Mouse (Mus musculus) forebrain, embryonic 12.5 days (tissue): ENCODE data around the gene Cd68. TPM values are rescaled to one million over a fixed set of nuclear protein-coding genes. Genes with fewer than 3 reads are reported as not detected.

Source experiments
- ATAC-seq: fragments of 200-750 bp; cut with Nextera tagmentation; 2 replicates; pipeline ENCODE4 v1.8.0; 2017; ENCODE audit warnings: moderate TSS enrichment; ENCODE audit not compliant: low FRiP score
- H3K27ac ChIP-seq: fragments of 300-500 bp; sonication (generic); 2 replicates; pipeline ENCODE4 v1.5.1; 2016; ENCODE audit warnings: mild to moderate bottlenecking
- H3K27me3 ChIP-seq: fragments of 300-500 bp; sonication (generic); 2 replicates; pipeline ENCODE4 v1.6.1; 2016; ENCODE audit warnings: mild to moderate bottlenecking
- H3K36me3 ChIP-seq: fragments of 300-500 bp; sonication (generic); replicated peaks from 2 replicates; pipeline ENCODE4 v1.6.1; 2016; ENCODE audit warnings: mild to moderate bottlenecking
- H3K4me1 ChIP-seq: fragments of 300-500 bp; sonication (generic); 2 replicates; pipeline ENCODE4 v1.6.1; 2016
- H3K4me2 ChIP-seq: fragments of 300-500 bp; sonication (generic); 2 replicates; pipeline ENCODE4 v1.6.1; 2016; ENCODE audit warnings: mild to moderate bottlenecking, moderate library complexity
- H3K4me3 ChIP-seq: fragments of 300-500 bp; sonication (generic); replicated peaks from 2 replicates; pipeline ENCODE4 v1.5.1; 2016; ENCODE audit warnings: mild to moderate bottlenecking
- H3K9ac ChIP-seq: fragments of 300-500 bp; sonication (generic); 2 replicates; pipeline ENCODE4 v1.6.1; 2016; ENCODE audit warnings: mild to moderate bottlenecking
- H3K9me3 ChIP-seq: fragments of 300-500 bp; sonication (generic); 2 replicates; pipeline ENCODE4 v1.6.1; 2016
- whole genome bisulfite sequencing: fragments of 180-500 bp; shearing (Covaris S2); methylation state at CpG from one replicate; pipeline ENCODE4 v1.1.7; 2016; 5-methylcytosine and 5-hydroxymethylcytosine counted together
- polyA plus RNA-seq: library from polyadenylated mRNA; unstranded; fragments of >200 nt; fragmentation: Nextera tagmentation; extraction: Ambion mirVana; gene quantifications from 2 replicates; pipeline ENCODE4 v1.2.1, GENCODE M21; 2016

Gene Cd68
- polyA plus RNA-seq, 1 experiment from 2014 or later: 5.5 TPM

DNA sequence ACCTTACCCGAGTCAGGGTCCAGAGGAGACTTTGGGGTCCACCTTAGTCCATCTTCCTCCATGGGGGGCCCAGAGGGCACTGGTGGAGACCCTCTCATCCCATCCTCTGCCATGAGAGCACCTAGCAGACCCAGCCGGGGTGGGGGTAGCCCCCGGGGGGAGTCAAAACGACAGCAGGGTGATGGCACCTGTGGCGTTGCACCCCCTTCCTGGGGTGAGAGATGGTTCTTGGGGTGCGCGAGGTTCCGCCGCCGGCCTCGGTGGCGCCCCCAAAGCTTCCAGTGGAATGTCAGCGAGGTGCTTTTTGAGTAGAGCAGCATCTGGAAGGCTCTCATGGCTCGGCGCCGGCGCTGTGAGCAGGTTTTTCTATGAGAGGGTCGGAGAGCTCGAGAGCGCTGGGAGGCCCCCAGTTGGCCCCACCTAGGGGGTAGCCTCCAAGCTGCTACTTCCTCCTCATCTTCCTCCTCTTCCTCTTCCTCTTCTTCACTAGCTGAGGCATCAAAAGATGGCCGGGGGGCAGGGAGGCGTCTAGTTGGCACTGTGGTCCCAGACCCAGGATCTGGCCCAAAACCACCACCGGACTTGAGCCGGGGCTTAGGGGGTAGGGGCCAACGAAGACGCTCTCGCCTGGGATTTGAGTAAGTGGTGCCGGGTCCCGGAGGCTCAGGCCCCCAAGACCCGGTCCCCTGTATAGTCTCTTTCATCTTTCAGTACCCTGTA, 14.3 kb upstream of the Cd68 start:
- Histone ChIP-seq H3K4me2 (peak overlapping the region; percentile 88), H3K9ac (peak overlapping the region; percentile 75; the same call in 1 of the 2 replicates), H3K27me3 (peaks cover 11% of the 10 kb centered on the region; the same call in 1 of the 2 replicates), H3K4me1 (peaks cover 33% of the 10 kb centered on the region), H3K4me3 (peak overlapping the region; percentile 83), H3K9me3 (no peaks in the 10 kb centered on the region), H3K36me3 (peaks cover 50% of the 10 kb centered on the region), H3K27ac (no peak overlapping the region)
- ATAC-seq: no peak
- 93% methylated on average over 30 of the region's 30 CpGs for whole genome bisulfite sequencing

DNA sequence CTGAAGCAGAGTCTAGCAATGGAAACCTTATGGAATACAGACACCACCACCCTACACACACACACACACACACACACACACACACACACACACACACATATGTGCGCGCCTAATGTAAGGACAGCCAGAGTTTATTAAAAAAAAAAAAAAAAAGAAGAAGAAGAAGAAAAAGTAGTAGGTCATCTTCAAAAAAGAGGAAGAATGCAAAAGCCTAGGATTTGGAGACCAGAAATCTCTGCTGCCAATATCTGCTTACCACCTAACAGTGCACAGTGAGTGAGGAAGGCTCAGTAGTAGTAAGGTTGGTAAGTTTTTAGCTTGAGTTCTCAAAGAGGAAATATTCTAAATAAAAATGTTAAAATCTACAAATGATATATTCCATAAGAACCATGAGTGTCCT, 13.2 kb upstream of the Cd68 start:
- H3K36me3 ChIP-seq: peaks cover 61% of the 10 kb centered on the region

DNA sequence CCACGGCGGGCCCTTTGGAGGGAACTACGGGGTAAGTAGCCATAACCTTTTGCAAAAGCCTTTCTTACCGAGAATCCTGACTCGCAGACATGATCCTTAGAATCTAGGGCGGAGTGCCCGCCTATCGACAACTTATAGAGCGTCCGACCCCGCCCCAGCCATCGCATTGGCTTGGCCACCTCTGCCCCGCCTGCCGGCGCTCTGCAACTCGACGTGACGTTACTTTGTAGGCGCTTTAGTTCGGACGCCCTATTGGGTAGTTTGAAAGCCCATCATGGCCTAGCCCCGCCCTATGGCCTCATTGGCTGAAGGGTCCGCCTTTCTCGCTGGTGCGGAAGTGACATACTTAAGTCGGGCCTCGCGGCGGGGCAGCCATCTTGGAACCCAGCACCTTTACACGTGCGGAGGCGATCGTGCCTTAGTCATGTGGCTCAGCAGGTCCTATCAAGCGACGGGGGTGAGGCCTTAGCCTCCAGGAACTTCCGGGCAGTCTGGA, 6.3 kb upstream of the Cd68 start, which contains the start of gene Eif4a1:
Gene Eif4a1 (minus strand): TSS at position 213 of the 496 bp plus-strand sequence.
- Histone ChIP-seq H3K4me1 (peaks cover 30% of the 10 kb centered on the region), H3K4me2 (peak within 1 kb of the TSS; percentile 95), H3K9ac (peak within 1 kb of the TSS; percentile 99), H3K36me3 (peaks cover 77% of the 10 kb centered on the region), H3K27me3 (no peaks in the 10 kb centered on the region), H3K27ac (peak within 1 kb of the TSS; percentile 98), H3K9me3 (no peaks in the 10 kb centered on the region), H3K4me3 (peak within 1 kb of the TSS; percentile 99)
- WGBS: 0% methylated on average over 36 of the region's 36 CpGs
- ATAC-seq: peak; percentile 97

More for the DNA sequence above, 13.2 kb upstream of the Cd68 start:
- Histone ChIP-seq H3K9ac (no peak overlapping the region), H3K4me3 (no peak overlapping the region), H3K4me2 (no peak overlapping the region), H3K4me1 (peaks cover 33% of the 10 kb centered on the region), H3K27ac (no peak overlapping the region), H3K9me3 (no peaks in the 10 kb centered on the region), H3K27me3 (0 out of 2 replicates have a peak, but pooled peaks cover 2% of the 10 kb centered on the region)
- no peak for ATAC-seq
- WGBS: no CpG with 5 or more reads among the region's 2 CpGs

DNA sequence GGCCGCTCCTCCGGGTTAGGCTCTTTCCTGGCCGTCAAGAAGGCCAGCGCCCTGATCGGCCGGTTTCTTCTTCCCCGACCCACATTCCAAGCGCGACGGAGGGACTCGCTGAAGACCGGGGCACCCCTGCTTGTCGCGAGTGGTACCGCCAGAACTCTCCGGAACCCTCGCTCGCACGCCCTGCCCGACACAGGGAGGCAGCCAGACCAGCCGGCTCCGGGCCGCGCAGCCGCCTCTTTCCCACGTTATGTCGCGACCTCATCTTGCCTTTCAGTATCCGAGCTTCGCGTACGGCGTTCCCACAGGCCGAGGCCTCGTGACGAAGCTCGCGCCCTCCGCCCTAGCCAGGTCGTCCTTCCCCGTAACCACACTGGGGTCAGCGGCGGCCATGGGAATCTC, 5.8 kb upstream of the Cd68 start:
- Histone ChIP-seq H3K9me3 (no peaks in the 10 kb centered on the region), H3K36me3 (peaks cover 76% of the 10 kb centered on the region), H3K27me3 (no peaks in the 10 kb centered on the region), H3K4me3 (peak overlapping the region; percentile 99), H3K9ac (peak overlapping the region; percentile 99), H3K4me2 (peak overlapping the region; percentile 95), H3K4me1 (peaks cover 30% of the 10 kb centered on the region), H3K27ac (peak overlapping the region; percentile 98)
- peak; percentile 15 for ATAC-seq
- 0% methylated on average over 43 of the region's 43 CpGs for WGBS

DNA sequence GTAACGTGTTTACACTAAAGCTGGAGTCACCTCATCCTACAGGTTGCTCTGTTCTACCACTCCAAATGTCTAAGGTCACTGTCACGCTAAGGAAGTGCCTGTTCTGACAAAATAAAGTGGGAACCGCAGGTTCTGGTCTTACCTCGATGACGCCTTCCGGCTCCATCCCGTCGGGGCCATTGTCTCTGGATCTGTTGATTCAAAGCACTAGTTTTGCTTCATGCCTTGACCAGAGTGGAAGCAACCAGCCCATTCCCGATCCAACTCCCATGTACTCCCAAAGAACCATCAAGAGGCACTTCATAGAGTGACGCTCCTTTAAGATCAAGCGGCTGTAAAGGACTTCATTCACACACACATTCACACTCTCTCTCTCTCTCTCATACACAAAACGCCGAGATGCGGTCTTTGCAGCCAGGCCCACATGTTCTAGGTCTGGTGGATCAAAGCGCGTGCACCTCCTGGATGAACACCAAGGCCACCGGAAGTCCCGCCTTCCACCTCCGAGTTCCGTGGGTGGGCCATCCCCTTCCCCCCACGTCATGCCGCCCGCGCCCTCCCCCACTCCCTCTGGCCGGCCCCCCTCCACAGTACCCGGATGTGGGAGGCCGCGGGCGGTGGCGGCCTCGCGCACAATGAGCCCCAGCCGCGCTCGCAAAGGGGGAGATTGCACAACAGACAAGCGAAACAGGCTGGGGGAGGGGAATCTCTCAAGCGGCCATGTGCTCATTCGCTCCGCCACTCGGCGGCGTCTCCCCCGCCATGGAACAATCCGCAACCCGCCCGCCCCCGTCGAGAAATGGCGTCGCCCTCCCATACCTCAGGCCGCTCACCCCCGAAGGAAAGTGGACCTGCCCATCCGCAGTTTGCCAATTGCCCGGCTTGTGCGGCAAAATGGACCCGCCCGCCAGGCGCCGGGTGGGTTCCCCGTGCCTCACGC, 5.1 kb upstream of the Cd68 start:
- peak overlapping the region; percentile 99 for H3K9ac ChIP-seq
- under 1% methylated on average over 55 of the region's 61 CpGs for WGBS
- H3K27ac ChIP-seq: peak overlapping the region; percentile 98
- H3K27me3 ChIP-seq: no peaks in the 10 kb centered on the region
- peaks cover 30% of the 10 kb centered on the region for H3K4me1 ChIP-seq
- peak overlapping the region; percentile 99 for H3K4me3 ChIP-seq
- no peaks in the 10 kb centered on the region for H3K9me3 ChIP-seq
- H3K36me3 ChIP-seq: peaks cover 76% of the 10 kb centered on the region
- H3K4me2 ChIP-seq: peak overlapping the region; percentile 95
- peak; percentile 73 for ATAC-seq

DNA sequence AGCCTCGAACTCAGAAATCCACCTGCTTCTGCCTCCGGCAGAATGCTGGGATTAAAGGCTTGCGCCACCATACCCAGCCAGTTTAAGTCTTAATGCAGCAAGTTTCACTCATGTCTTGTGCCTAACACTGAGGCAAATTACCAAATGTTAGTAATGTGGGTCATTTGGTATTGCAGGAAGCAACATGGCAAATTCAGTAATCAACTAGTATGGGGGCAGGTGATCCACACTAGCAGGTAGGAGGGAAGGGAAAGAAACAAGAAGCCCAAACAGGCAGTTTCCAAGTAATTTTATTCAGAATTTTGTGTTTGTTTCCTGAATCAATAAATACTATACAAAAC, 682 bp upstream of the Cd68 start:
- Histone ChIP-seq H3K4me1 (peaks cover 27% of the 10 kb centered on the region), H3K9ac (no peak overlapping the region), H3K4me2 (no peak overlapping the region), H3K27me3 (no peaks in the 10 kb centered on the region), H3K27ac (no peak overlapping the region), H3K4me3 (no peak overlapping the region), H3K9me3 (no peaks in the 10 kb centered on the region), H3K36me3 (peaks cover 68% of the 10 kb centered on the region)
- 82% methylated on average over 3 of the region's 3 CpGs for WGBS
- no peak for ATAC-seq

DNA sequence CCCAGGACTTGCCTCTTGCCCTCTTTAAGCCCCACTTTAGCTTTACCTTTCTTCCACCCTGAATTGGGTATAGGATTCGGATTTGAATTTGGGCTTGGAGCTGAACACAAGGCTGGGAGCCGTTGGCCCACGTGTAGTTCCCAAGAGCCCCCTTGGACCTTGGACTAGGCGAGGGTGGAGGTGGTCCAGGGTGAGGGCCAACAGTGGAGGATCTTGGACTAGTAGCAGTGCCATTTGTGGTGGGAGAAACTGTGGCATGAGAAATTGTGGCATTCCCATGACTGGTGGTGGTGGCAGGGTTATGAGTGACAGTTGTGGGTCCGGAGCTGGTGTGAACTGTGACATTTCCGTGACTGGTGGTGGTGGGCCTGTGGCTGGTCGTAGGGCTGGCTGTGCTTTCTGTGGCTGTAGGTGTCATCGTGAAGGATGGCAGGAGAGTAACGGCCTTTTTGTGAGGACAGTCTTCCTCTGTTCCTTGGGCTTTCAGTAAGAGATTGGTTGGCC, 444 bp downstream of the Cd68 start:
- WGBS: 82% methylated on average over 9 of the region's 9 CpGs
- Histone ChIP-seq H3K4me1 (peaks cover 33% of the 10 kb centered on the region), H3K27me3 (no peaks in the 10 kb centered on the region), H3K36me3 (peaks cover 64% of the 10 kb centered on the region), H3K4me3 (no peak overlapping the region), H3K4me2 (no peak overlapping the region), H3K9me3 (no peaks in the 10 kb centered on the region), H3K9ac (no peak overlapping the region), H3K27ac (no peak overlapping the region)
- no peak for ATAC-seq

DNA sequence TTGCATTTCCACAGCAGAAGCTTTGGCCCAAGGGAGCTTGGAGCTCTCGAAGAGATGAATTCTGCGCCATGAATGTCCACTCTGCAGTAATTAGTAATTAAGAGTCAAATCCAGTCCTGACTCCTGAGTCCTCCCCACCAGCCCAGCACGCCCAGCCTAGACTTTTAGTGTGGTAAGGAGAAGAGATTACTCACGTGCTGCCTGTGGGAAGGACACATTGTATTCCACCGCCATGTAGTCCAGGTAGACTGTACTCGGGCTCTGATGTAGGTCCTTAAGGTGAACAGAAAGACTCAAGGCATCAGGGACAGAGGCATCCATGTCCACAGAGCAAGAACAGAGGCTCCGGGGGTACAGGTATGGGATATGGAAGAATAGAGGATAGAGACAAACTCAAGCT, 1.1 kb downstream of the Cd68 start:
- Histone ChIP-seq H3K4me3 (no peak overlapping the region), H3K4me2 (no peak overlapping the region), H3K36me3 (peaks cover 58% of the 10 kb centered on the region), H3K9me3 (no peaks in the 10 kb centered on the region), H3K9ac (no peak overlapping the region), H3K27me3 (no peaks in the 10 kb centered on the region), H3K4me1 (peaks cover 26% of the 10 kb centered on the region), H3K27ac (no peak overlapping the region)
- 94% methylated on average over 7 of the region's 7 CpGs for WGBS
- ATAC-seq: no peak

DNA sequence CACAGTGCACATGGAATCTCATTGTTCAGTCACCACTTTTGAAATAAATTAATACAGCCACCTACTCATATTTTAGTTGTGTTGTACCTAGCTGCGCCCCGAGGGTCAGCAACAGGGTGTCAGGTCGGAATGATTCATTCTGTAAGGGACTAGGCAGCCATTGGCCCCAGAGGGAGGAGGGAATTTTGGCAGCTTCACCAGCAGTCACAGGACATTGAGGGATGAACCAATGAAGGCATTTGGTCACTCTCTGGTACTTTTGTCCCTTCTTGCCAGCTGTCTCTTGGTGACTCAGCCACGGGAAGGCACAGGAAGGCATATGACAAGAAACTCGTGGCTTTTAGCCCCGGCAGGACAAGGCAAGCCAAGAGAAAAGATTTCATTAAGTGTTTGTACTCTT, 2.2 kb downstream of the Cd68 start:
- no peak overlapping the region for H3K4me2 ChIP-seq
- peaks cover 18% of the 10 kb centered on the region for H3K4me1 ChIP-seq
- peak overlapping the region; percentile 98; the same call in 1 of the 2 replicates for H3K27ac ChIP-seq
- H3K27me3 ChIP-seq: no peaks in the 10 kb centered on the region
- H3K9ac ChIP-seq: no peak overlapping the region
- H3K4me3 ChIP-seq: no peak overlapping the region
- H3K9me3 ChIP-seq: no peaks in the 10 kb centered on the region
- no peak for ATAC-seq
- WGBS: 88% methylated on average over 6 of the region's 6 CpGs
- H3K36me3 ChIP-seq: peaks cover 52% of the 10 kb centered on the region

DNA sequence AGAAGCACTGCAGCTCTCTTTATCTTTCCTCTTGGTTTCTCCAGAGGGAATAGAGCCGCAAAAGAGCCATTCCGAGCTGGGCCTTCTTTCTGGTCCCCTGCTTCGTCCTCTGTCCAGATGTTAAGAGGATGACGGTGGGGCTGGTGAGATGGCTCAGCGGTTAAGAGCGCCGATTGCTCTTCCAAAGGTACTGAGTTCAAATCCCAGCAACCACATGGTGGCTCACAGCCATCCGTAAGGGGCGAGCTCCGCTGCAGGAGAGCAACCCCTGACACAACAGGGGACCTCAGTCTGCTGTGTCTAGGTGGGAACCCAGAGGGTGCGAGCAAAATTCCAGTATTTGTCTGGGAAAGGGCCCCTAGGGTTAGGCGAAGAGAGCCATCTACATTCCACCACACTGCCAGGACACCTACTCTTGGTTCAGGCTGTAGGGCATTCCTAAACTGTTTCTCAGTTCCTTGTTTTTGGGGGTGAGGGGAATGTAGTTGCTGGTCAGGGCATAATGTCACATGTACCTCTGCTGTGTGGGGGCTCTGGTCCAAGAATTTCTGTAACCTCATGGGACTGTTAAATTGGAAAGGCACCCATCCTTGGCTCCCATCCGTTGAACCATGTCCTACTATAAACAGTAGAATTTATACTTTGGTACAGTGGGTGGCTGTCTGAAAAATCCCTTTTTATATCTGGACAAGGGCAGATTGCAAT, 2.8 kb downstream of the Cd68 start:
- Histone ChIP-seq H3K27ac (peak overlapping the region; percentile 98), H3K9ac (peak overlapping the region; percentile 63), H3K4me3 (peak overlapping the region; percentile 53), H3K4me1 (peaks cover 18% of the 10 kb centered on the region), H3K9me3 (no peaks in the 10 kb centered on the region), H3K27me3 (no peaks in the 10 kb centered on the region), H3K4me2 (peak overlapping the region; percentile 59), H3K36me3 (peaks cover 52% of the 10 kb centered on the region)
- WGBS: 76% methylated on average over 13 of the region's 13 CpGs
- ATAC-seq: peak; percentile 18

DNA sequence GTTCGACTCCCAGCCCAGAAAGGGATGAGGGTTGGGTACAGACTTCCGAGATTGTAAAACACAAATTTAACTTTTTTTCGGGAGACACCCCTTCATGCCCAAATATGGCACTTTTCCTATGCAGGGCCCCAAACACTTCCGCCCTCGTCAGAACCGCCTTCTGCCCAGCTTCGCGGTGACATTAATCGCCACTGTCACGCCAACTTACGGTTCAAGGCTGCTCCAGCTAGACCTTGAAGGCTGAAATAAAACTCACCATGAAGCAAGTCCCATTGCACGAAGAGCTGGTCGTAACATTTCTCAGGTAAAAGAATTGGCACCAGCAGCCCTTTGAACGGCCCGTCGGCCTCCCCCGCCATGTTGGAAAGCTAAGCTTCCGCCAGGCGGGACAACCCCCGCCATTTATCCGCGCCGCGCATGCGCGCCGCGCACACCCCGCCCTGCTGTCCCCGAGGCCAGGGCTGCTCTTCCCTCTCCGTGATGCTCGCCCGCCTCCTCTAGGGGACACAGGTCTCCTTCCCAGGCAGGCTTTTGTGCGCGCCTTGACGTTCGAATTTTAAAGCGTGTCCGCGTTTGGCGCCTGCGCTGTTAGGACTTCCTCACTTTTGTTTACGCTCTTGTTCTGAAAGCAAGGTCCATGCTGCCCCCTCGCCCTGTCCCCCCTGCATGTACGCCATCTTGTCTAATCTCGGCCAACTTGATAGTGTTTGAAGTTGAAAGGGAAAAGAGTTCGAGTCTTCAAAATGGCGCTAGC, 3.6 kb downstream of the Cd68 start, which contains the start of gene Mpdu1:
Gene Mpdu1 (minus strand): TSS at position 430 of the 754 bp plus-strand sequence.
- peaks cover 18% of the 10 kb centered on the region for H3K4me1 ChIP-seq
- H3K4me3 ChIP-seq: peak within 1 kb of the TSS; percentile 53
- under 1% methylated on average over 48 of the region's 48 CpGs for WGBS
- peak; percentile 95 for ATAC-seq
- no peaks in the 10 kb centered on the region for H3K9me3 ChIP-seq
- H3K27ac ChIP-seq: peak within 1 kb of the TSS; percentile 98
- peak within 1 kb of the TSS; percentile 59 for H3K4me2 ChIP-seq
- no peaks in the 10 kb centered on the region for H3K27me3 ChIP-seq
- peak within 1 kb of the TSS; percentile 63 for H3K9ac ChIP-seq
- H3K36me3 ChIP-seq: peaks cover 52% of the 10 kb centered on the region
